Mouse (Mus musculus) hindbrain, postnatal 0 days (tissue): ENCODE data around the gene Mecr. TPM values are rescaled to one million over a fixed set of nuclear protein-coding genes. Genes with fewer than 3 reads are reported as not detected.

Experiments
- ATAC-seq: fragments of 200-750 bp; cut with Nextera tagmentation; 2 replicates; pipeline ENCODE4 v1.8.0; 2017; ENCODE audit warnings: mild to moderate bottlenecking, moderate TSS enrichment, moderate library complexity
- DNase-seq: peaks from one replicate; pipeline ENCODE4 v3.0.0-alpha.2; 2015; ENCODE audit warnings: low spot score
- H3K27ac ChIP-seq: fragments of 300-500 bp; sonication (generic); 2 replicates; pipeline ENCODE4 v1.5.1; 2014; ENCODE audit warnings: mild to moderate bottlenecking
- H3K27me3 ChIP-seq: fragments of 300-500 bp; sonication (generic); 2 replicates; pipeline ENCODE4 v1.6.1; 2014; ENCODE audit warnings: low read length, mixed read lengths; ENCODE audit not compliant: insufficient read depth
- H3K36me3 ChIP-seq: fragments of 300-500 bp; sonication (generic); 2 replicates; pipeline ENCODE4 v1.6.1; 2014; ENCODE audit warnings: low read length, mixed read lengths; ENCODE audit not compliant: insufficient read depth
- H3K4me1 ChIP-seq: fragments of 300-500 bp; sonication (generic); 2 replicates; pipeline ENCODE4 v1.6.1; 2014; ENCODE audit warnings: antibody characterized with exemption, low read length, mixed read lengths; ENCODE audit not compliant: insufficient read depth
- H3K4me2 ChIP-seq: fragments of 300-500 bp; sonication (generic); 2 replicates; pipeline ENCODE4 v1.6.1; 2014; ENCODE audit warnings: low read depth, mild to moderate bottlenecking, low read length, moderate library complexity, mixed read lengths
- H3K4me3 ChIP-seq: fragments of 300-500 bp; sonication (generic); 2 replicates; pipeline ENCODE4 v1.5.1; 2014; ENCODE audit warnings: low read length
- H3K9ac ChIP-seq: fragments of 300-500 bp; sonication (generic); replicated peaks from 2 replicates; pipeline ENCODE4 v1.6.1; 2014; ENCODE audit warnings: mild to moderate bottlenecking, low read length, moderate library complexity, mixed read lengths
- H3K9me3 ChIP-seq: fragments of 300-500 bp; sonication (generic); 2 replicates; pipeline ENCODE4 v1.6.1; 2016; ENCODE audit warnings: low read length, mixed read lengths
- CTCF ChIP-seq: IDR thresholded peaks from 2 replicates; pipeline ENCODE4 v1.5.1; 2016; ENCODE audit warnings: antibody characterized with exemption, control low read depth, low read depth
- WGBS: fragments of 180-500 bp; shearing (Covaris S2); extraction: QIAGEN DNeasy Blood & Tissue Kit; methylation state at CpG from one replicate; pipeline ENCODE4 v1.1.7; 2014; 5-methylcytosine and 5-hydroxymethylcytosine counted together
- polyA plus RNA-seq: library from polyadenylated mRNA; unstranded; fragments of >200 nt; fragmentation: Nextera tagmentation; extraction: Ambion mirVana; gene quantifications from 2 replicates; pipeline ENCODE4 v1.2.1, GENCODE M21; 2015
- total RNA-seq: library from RNA; depleted of rRNA; stranded (reverse); fragments of >200 nt; gene quantifications from 2 replicates; pipeline ENCODE4 v1.2.3, GENCODE M21; 2014

The Mecr gene
- total and polyA plus RNA-seq, 2 experiments from 2014 or later: 21.5 to 33.8 TPM

- ATAC-seq (peak; percentile 28; the same call in 1 of the 2 replicates), DNase-seq (peak; percentile 82)
- no peak overlapping the region for H3K9ac ChIP-seq
- no peaks in the 10 kb centered on the region for H3K36me3 ChIP-seq
- 0 out of 2 replicates have a peak, but pooled peaks cover 5% of the 10 kb centered on the region for H3K4me1 ChIP-seq
- peak; percentile 77 for TF ChIP-seq CTCF
- H3K4me3 ChIP-seq: no peak overlapping the region
- H3K9me3 ChIP-seq: no peaks in the 10 kb centered on the region
- H3K4me2 ChIP-seq: no peak overlapping the region
- H3K27ac ChIP-seq: 0 out of 2 replicates have a peak overlapping the region, but pooled peaks have one; percentile 2
- 30% methylated on average over 9 of the region's 9 CpGs for WGBS
- no peaks in the 10 kb centered on the region for H3K27me3 ChIP-seq
Observed at GRCm38 (mm10) chr4:131833971-131834609, 9.2 kb upstream of the Mecr start.

- no peaks in the 10 kb centered on the region for H3K4me1 ChIP-seq
- H3K4me3 ChIP-seq: peak overlapping the region; percentile 59
- H3K9ac ChIP-seq: peak overlapping the region; percentile 65
- 2% methylated on average over 39 of the region's 39 CpGs for WGBS
- ATAC-seq: no peak
- no peaks in the 10 kb centered on the region for H3K27me3 ChIP-seq
- no peaks in the 10 kb centered on the region for H3K9me3 ChIP-seq
- peak; percentile 25 for DNase-seq
- TF ChIP-seq CTCF: no peak
- no peaks in the 10 kb centered on the region for H3K36me3 ChIP-seq
- peak overlapping the region; percentile 99 for H3K4me2 ChIP-seq
- no peak overlapping the region for H3K27ac ChIP-seq
Observed at GRCm38 (mm10) chr4:131836351-131836881, 6.9 kb upstream of the Mecr start.

- Histone ChIP-seq H3K27ac (no peak overlapping the region), H3K36me3 (no peaks in the 10 kb centered on the region), H3K9me3 (no peaks in the 10 kb centered on the region), H3K4me1 (no peaks in the 10 kb centered on the region), H3K27me3 (0 out of 2 replicates have a peak, but pooled peaks cover 2% of the 10 kb centered on the region), H3K4me3 (peak overlapping the region; percentile 59), H3K4me2 (peak overlapping the region; percentile 99), H3K9ac (peak overlapping the region; percentile 65)
- ATAC-seq (no peak), DNase-seq (peak; percentile 52)
- under 1% methylated on average over 71 of the region's 76 CpGs for WGBS
- TF ChIP-seq CTCF: no peak
Observed at GRCm38 (mm10) chr4:131836891-131837491, 6.3 kb upstream of the Mecr start.

- no peaks in the 10 kb centered on the region for H3K36me3 ChIP-seq
- H3K4me3 ChIP-seq: peak within 1 kb of the TSS; percentile 59
- 0 out of 2 replicates have a peak, but pooled peaks cover 4% of the 10 kb centered on the region for H3K27me3 ChIP-seq
- whole genome bisulfite sequencing: 1% methylated on average over 71 of the region's 72 CpGs
- peak; percentile 90 for DNase-seq
- H3K9ac ChIP-seq: peak within 1 kb of the TSS; percentile 65
- no peaks in the 10 kb centered on the region for H3K4me1 ChIP-seq
- H3K4me2 ChIP-seq: peak within 1 kb of the TSS; percentile 99
- no peaks in the 10 kb centered on the region for H3K9me3 ChIP-seq
- peak; percentile 71 for TF ChIP-seq CTCF
- no peak within 1 kb of the TSS for H3K27ac ChIP-seq
- ATAC-seq: peak; percentile 85
Observed at GRCm38 (mm10) chr4:131837872-131838524, 5.3 kb upstream of the Mecr start, which contains the start of gene Ptpru. Gene Ptpru (minus strand): TSS chr4:131838288.

GRCm38 (mm10) chr4:131845991-131846778 is 2.9 kb downstream of the Mecr start:
- 0 out of 2 replicates have a peak, but pooled peaks cover 4% of the 10 kb centered on the region for H3K27me3 ChIP-seq
- no peak for ATAC-seq
- no peak for DNase-seq
- H3K4me1 ChIP-seq: peaks cover 4% of the 10 kb centered on the region; the same call in 1 of the 2 replicates
- no peak for TF ChIP-seq CTCF
- H3K9me3 ChIP-seq: no peaks in the 10 kb centered on the region
- WGBS: 84% methylated on average over 8 of the region's 8 CpGs
- no peak overlapping the region for H3K4me2 ChIP-seq
- H3K36me3 ChIP-seq: no peaks in the 10 kb centered on the region
- H3K27ac ChIP-seq: no peak overlapping the region
- H3K4me3 ChIP-seq: no peak overlapping the region
- H3K9ac ChIP-seq: no peak overlapping the region

GRCm38 (mm10) chr4:131848082-131848481 is 4.8 kb downstream of the Mecr start:
- no peaks in the 10 kb centered on the region for H3K9me3 ChIP-seq
- H3K4me2 ChIP-seq: no peak overlapping the region
- no peaks in the 10 kb centered on the region for H3K36me3 ChIP-seq
- H3K27ac ChIP-seq: no peak overlapping the region
- no peaks in the 10 kb centered on the region for H3K27me3 ChIP-seq
- DNase-seq (no peak), ATAC-seq (no peak)
- H3K4me1 ChIP-seq: peaks cover 4% of the 10 kb centered on the region; the same call in 1 of the 2 replicates
- no peak for TF ChIP-seq CTCF
- WGBS: 70% methylated on average over 6 of the region's 6 CpGs
- H3K9ac ChIP-seq: no peak overlapping the region
- H3K4me3 ChIP-seq: no peak overlapping the region
